Mouse (Mus musculus): Measurements from ENCODE around the gene Ddx55.
"Not testable (repeated sequence)": the region's sequence is repeated elsewhere in the genome, so short reads cannot be mapped to it uniquely, and the experiment has no call there.

DNA sequence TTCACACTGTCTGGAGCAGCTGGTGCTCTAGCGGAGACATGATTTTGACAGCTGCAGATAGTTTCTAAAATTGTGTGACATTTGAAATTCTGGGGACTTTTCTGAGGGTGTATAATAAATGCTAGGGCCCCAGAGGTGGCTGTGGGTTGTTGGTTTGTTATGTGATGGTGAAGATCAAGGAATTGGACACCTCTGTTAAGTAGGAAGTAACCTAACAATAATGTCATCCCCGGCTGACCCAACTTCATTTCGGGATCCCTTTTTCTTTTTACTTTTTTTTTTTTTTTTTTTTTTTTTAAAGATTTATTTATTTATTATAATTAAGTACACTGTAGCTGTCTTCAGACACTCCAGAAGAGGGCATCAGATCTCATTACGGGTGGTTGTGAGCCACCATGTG lies 1.9 kb upstream of the Ddx55 start:
- TF ChIP-seq CTCF (IDR thresholded peaks at IDR 0.05; ENCODE audit: control insufficient read depth, insufficient read depth, insufficient read length); USF1 (IDR thresholded peaks at IDR 0.05; ENCODE audit: low read depth): not testable (repeated sequence)

All from C2C12 (cell line).